In the genomic region with DNA sequence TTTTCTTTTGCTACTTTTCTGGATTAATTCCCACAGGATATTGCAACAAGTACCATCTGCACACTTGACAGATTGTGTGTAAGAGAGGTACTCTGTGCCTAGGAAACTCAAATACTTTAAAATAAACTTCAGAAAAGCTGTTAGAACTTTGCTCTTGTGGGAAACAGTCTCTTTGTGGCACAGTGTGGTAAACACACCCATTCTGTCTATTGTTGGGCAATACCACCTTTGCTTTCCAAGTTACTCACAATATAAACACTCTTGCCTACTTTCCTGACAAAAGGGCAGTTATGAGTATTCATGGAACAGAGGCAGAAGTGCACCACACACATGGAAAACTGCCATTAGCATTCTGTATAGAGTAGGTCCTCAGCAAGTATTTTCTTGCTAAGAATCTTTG, we compare ENCODE assay signal across 14 mouse cellular contexts.
"Had no signal": no experiment of that assay in that cellular context is flagged by ENCODE, and none has a peak within 500 bp of the region (broad histone marks: within the 10 kb centered on the region; RNA-seq: fewer than 3 reads in every experiment).

No protein-coding gene starts in this region.

- H3K4me3 ChIP-seq: kidney, embryonic 15.5 days; left cerebral cortex, adult 2 months; limb, embryonic 15.5 days; liver, embryonic 15.5 days; megakaryocyte, embryonic 14.5 days; midbrain, embryonic 15.5 days had no signal

- DNase-seq: kidney, adult 2 months; kidney, postnatal 14 days; right cerebral cortex, adult 18-20 months; thymus, adult 18-20 months; thymus, postnatal 14 days had no signal

- H3K27ac ChIP-seq: kidney, embryonic 15.5 days; left cerebral cortex, adult 2 months; limb, embryonic 15.5 days; liver, embryonic 15.5 days; macrophage; midbrain, embryonic 15.5 days had no signal

- H3K9me3 ChIP-seq: kidney, embryonic 15.5 days; limb, embryonic 15.5 days; liver, embryonic 15.5 days; megakaryocyte, embryonic 14.5 days; midbrain, embryonic 15.5 days had no signal

- H3K9ac ChIP-seq: kidney, embryonic 15.5 days; limb, embryonic 15.5 days; liver, embryonic 15.5 days; midbrain, embryonic 15.5 days had no signal

- H3K4me2 ChIP-seq: kidney, embryonic 15.5 days; limb, embryonic 15.5 days; liver, embryonic 15.5 days; midbrain, embryonic 11.5 days; midbrain, embryonic 15.5 days had no signal

- H3K4me1 ChIP-seq: kidney, embryonic 15.5 days; limb, embryonic 15.5 days; liver, embryonic 15.5 days; megakaryocyte, embryonic 14.5 days; midbrain, embryonic 15.5 days had no signal

- H3K27me3 ChIP-seq: kidney, embryonic 15.5 days; limb, embryonic 15.5 days; liver, embryonic 15.5 days; megakaryocyte, embryonic 14.5 days; midbrain, embryonic 15.5 days had no signal

- ATAC-seq: intestine, embryonic 16.5 days; midbrain, embryonic 15.5 days had no signal

- H3K36me3 ChIP-seq: kidney, embryonic 15.5 days; limb, embryonic 15.5 days; liver, embryonic 15.5 days; midbrain, embryonic 15.5 days had no signal
